Mouse (Mus musculus): ENCODE data around the gene Strn4. TPM values are rescaled to one million over a fixed set of nuclear protein-coding genes. Genes with fewer than 3 reads are reported as not detected.

The Strn4 gene
- 120 to 167 TPM (median 130 TPM) in 4 replicates for total RNA-seq (2023; ENCODE audit: inconsistent age)

GRCm38 (mm10) chr7:16815351-16815941, at the start of gene Strn4:
Gene Strn4 (plus strand): TSS chr7:16815889.

GRCm38 (mm10) chr7:16780825-16781554, 34.7 kb upstream of the Strn4 start, which contains the start of gene Slc1a5:
Gene Slc1a5 (plus strand): TSS chr7:16781340.

GRCm38 (mm10) chr7:16816475-16817122, 910 bp downstream of the Strn4 start, which contains the start of gene Fkrp:
Gene Fkrp (minus strand): TSS chr7:16816732.

GRCm38 (mm10) chr7:16842645-16843063, 27.0 kb downstream of the Strn4 start, which contains the start of gene Prkd2:
Gene Prkd2 (plus strand): TSS chr7:16842902.

GRCm38 (mm10) chr7:16875310-16875325, 59.4 kb downstream of the Strn4 start, which contains the start of gene Dact3:
Gene Dact3 (plus strand): TSS chr7:16875317.

Other genes starting within 250 kb of the Strn4 start
- gene Arhgap35, start 200.9 kb upstream of the Strn4 start, total RNA-seq (2023; ENCODE audit: inconsistent age) = 18.4 to 22.2 TPM (median 21.3 TPM) in 4 replicates
- gene Ceacam15, start 140.2 kb upstream of the Strn4 start, total RNA-seq (2023; ENCODE audit: inconsistent age) = not detected in 4 replicates
- not detected in 4 replicates for gene Ceacam9, start 94.0 kb upstream of the Strn4 start, total RNA-seq (2023; ENCODE audit: inconsistent age)
- 70.4 to 91.1 TPM (median 83.8 TPM) in 4 replicates for gene Ap2s1, start 77.5 kb upstream of the Strn4 start, total RNA-seq (2023; ENCODE audit: inconsistent age)
- 169 to 191 TPM (median 177 TPM) in 4 replicates for gene Slc1a5, start 34.5 kb upstream of the Strn4 start, total RNA-seq (2023; ENCODE audit: inconsistent age)
- gene Fkrp, start 843 bp downstream of the Strn4 start, total RNA-seq (2023; ENCODE audit: inconsistent age) = 23.7 to 27.9 TPM (median 25.9 TPM) in 4 replicates
- gene Prkd2, start 27.0 kb downstream of the Strn4 start, total RNA-seq (2023; ENCODE audit: inconsistent age) = 229 to 250 TPM (median 238 TPM) in 4 replicates
- gene Dact3, start 59.4 kb downstream of the Strn4 start, total RNA-seq (2023; ENCODE audit: inconsistent age) = 0.26 TPM in 1 of 4 replicates, not detected in the others
- gene Gng8, start 75.9 kb downstream of the Strn4 start, total RNA-seq (2023; ENCODE audit: inconsistent age) = not detected in 4 replicates
- 0.16 TPM in 1 of 4 replicates, not detected in the others for gene Ptgir, start 90.6 kb downstream of the Strn4 start, total RNA-seq (2023; ENCODE audit: inconsistent age)
- 124 to 150 TPM (median 135 TPM) in 4 replicates for gene Calm3, start 108.2 kb downstream of the Strn4 start, total RNA-seq (2023; ENCODE audit: inconsistent age)
- 0.12 to 0.13 TPM in 2 of 4 replicates, not detected in the others for gene Pnmal2, start 128.8 kb downstream of the Strn4 start, total RNA-seq (2023; ENCODE audit: inconsistent age)
- gene Pnmal1, start 143.8 kb downstream of the Strn4 start, total RNA-seq (2023; ENCODE audit: inconsistent age) = not detected in 4 replicates
- gene Gm42372, start 167.2 kb downstream of the Strn4 start, total RNA-seq (2023; ENCODE audit: inconsistent age) = 0.09 to 0.64 TPM (median 0.41 TPM) in 4 replicates
- gene Ccdc8, start 176.8 kb downstream of the Strn4 start, total RNA-seq (2023; ENCODE audit: inconsistent age) = not detected in 4 replicates
- 135 to 168 TPM (median 151 TPM) in 4 replicates for gene Ppp5c, start 212.0 kb downstream of the Strn4 start, total RNA-seq (2023; ENCODE audit: inconsistent age)
- 1.2 to 2.2 TPM (median 1.7 TPM) in 4 replicates for gene Hif3a, start 246.5 kb downstream of the Strn4 start, total RNA-seq (2023; ENCODE audit: inconsistent age)